Mouse (Mus musculus) stomach, embryonic 14.5 days (tissue): ENCODE results near the gene Cldn4. TPM values are rescaled to one million over a fixed set of nuclear protein-coding genes. Genes with fewer than 3 reads are reported as not detected.
A peak's percentile ranks its signal among the peaks of the same experiment; 100 is the strongest.

Source experiments
- ATAC-seq: fragments of 200-750 bp; cut with Nextera tagmentation; 2 replicates; pipeline ENCODE4 v1.8.0; 2017; ENCODE audit warnings: low read depth, moderate TSS enrichment; ENCODE audit not compliant: insufficient number of reproducible peaks, insufficient read depth, low FRiP score
- H3K27ac ChIP-seq: fragments of 300-500 bp; sonication (generic); 2 replicates; pipeline ENCODE4 v1.5.1; 2014; ENCODE audit warnings: mild to moderate bottlenecking, low read length, moderate library complexity, mixed read lengths
- H3K27me3 ChIP-seq: fragments of 300-500 bp; sonication (generic); 2 replicates; pipeline ENCODE4 v1.6.1; 2014; ENCODE audit warnings: low read length, control low read depth, mixed read lengths; ENCODE audit not compliant: control insufficient read depth, insufficient read depth
- H3K36me3 ChIP-seq: fragments of 300-500 bp; sonication (generic); 2 replicates; pipeline ENCODE4 v1.6.1; 2014; ENCODE audit warnings: mild to moderate bottlenecking, control low read depth, low read length, moderate library complexity, mixed read lengths; ENCODE audit not compliant: control insufficient read depth, insufficient read depth
- H3K4me1 ChIP-seq: fragments of 300-500 bp; sonication (generic); 2 replicates; pipeline ENCODE4 v1.6.1; 2014; ENCODE audit warnings: low read length, control low read depth, mixed read lengths; ENCODE audit not compliant: control insufficient read depth, insufficient read depth
- H3K4me2 ChIP-seq: fragments of 300-500 bp; sonication (generic); replicated peaks from 2 replicates; pipeline ENCODE4 v1.6.1; 2014; ENCODE audit warnings: low read depth, low read length, control low read depth
- H3K4me3 ChIP-seq: fragments of 300-500 bp; sonication (generic); 2 replicates; pipeline ENCODE4 v1.5.1; 2014; ENCODE audit warnings: low read depth, low read length, control low read depth
- H3K9ac ChIP-seq: fragments of 300-500 bp; sonication (generic); replicated peaks from 2 replicates; pipeline ENCODE4 v1.6.1; 2014; ENCODE audit warnings: low read depth, mild to moderate bottlenecking, control low read depth, low read length, moderate library complexity, mixed read lengths
- H3K9me3 ChIP-seq: fragments of 300-500 bp; sonication (generic); 2 replicates; pipeline ENCODE4 v1.6.1; 2016; ENCODE audit warnings: low read depth, low read length, control low read depth; ENCODE audit not compliant: control insufficient read depth
- WGBS: fragments of 180-500 bp; shearing (Covaris S2); extraction: QIAGEN DNeasy Blood & Tissue Kit; methylation state at CpG from one replicate; pipeline ENCODE4 v1.1.7; 2014; 5-methylcytosine and 5-hydroxymethylcytosine counted together
- polyA plus RNA-seq: library from polyadenylated mRNA; unstranded; fragments of >200 nt; fragmentation: Nextera tagmentation; extraction: Ambion mirVana; gene quantifications from 2 replicates; pipeline ENCODE4 v1.2.1, GENCODE M21; 2014

The Cldn4 gene
- polyA plus RNA-seq, 1 experiment from 2014 or later, result 91.5 TPM

DNA sequence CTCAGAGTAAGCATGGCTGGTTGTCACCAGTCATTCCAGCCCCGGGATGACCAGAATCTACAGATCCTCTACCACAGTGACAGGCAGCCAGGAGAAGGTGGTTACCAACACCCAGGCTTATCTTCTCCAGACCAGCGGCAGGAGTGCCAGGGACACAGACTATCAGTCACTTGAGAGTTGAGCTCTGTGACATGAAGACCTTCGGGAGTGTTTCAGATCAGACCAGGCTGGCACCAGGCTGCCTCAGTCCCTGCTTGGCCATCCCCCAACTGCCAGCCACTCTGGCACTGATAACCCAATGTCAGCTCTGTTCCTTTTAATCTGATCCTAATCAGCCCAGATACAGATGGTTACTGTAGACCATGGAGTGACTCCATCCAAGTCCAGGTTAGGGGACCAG, 27.6 kb downstream of the Cldn4 start:
- ATAC-seq, result peak; percentile 87; the same call in 1 of the 2 replicates
- no peak overlapping the region for H3K4me3 ChIP-seq
- no peak overlapping the region for H3K4me2 ChIP-seq
- H3K4me1 ChIP-seq, result no peaks in the 10 kb centered on the region
- H3K27ac ChIP-seq, result no peak overlapping the region
- no peaks in the 10 kb centered on the region for H3K36me3 ChIP-seq
- WGBS, result 83% methylated on average over 3 of the region's 3 CpGs
- no peak overlapping the region for H3K9ac ChIP-seq
- H3K9me3 ChIP-seq, result no peaks in the 10 kb centered on the region
- no peaks in the 10 kb centered on the region for H3K27me3 ChIP-seq

DNA sequence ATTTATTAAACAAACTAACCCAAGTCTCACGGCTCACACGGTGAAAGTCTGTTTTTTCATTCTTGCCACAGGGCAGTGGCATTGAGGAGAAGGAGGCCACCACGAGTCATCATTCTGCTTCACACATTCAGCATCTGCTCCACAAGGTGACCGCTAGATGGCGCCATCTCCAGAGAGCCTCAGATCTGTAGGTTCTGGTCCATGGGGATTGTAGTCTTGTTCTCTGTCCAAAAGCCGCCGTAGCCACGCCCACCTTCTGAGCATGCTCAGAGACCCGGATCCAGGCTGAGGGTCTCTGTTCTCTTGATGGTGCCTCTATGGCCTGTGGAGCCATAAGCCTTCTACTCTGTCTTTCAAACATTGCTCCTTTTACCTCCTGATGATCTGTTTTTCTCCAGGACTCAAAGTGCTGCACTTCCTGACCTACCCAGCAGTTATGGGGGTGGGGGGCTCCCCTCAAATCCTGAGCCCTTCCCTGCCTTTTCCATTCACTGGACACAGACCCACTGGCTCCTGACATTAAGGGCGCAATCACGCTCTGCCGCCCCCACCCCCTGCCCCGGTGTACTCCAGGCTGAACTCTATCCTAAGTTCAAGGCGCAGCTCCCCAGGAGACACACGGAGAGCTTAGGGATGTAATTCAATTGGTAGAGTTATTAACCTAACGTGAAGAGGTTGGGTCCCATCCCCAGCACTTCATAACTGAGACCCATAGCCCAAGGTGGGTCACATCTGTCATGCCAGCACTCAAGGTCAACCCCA, 28.5 kb downstream of the Cldn4 start:
- no peak for ATAC-seq
- no peak overlapping the region for H3K4me3 ChIP-seq
- no peak overlapping the region for H3K27ac ChIP-seq
- H3K4me1 ChIP-seq, result no peaks in the 10 kb centered on the region
- H3K36me3 ChIP-seq, result no peaks in the 10 kb centered on the region
- H3K27me3 ChIP-seq, result no peaks in the 10 kb centered on the region
- no peak overlapping the region for H3K4me2 ChIP-seq
- no peak overlapping the region for H3K9ac ChIP-seq
- no peaks in the 10 kb centered on the region for H3K9me3 ChIP-seq
- 48% methylated on average over 16 of the region's 16 CpGs for WGBS

DNA sequence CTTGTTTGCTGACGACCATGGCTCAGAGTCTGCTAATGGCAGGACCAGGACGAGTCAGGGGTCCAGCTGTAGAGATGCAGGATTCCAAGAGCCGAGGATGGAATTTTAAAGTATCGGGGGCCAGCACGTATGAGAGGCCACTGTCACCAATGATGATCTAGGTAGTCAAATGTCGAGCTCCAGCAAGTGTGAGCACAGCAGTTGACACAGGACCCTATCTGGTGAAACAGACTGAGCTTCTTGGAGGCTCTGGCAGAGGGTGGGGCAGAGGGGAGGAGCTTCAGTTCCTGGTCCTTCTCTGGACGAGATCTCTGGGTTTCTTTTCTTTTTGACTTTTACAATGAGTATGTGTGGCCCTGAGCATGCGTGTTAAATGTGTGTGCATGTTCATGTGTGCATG, 31.4 kb downstream of the Cldn4 start, which contains the start of gene Cldn13:
TSS of gene Cldn13 (minus strand) at position 216 of the 400 bp plus-strand sequence.
- 83% methylated on average over 8 of the region's 8 CpGs for WGBS
- H3K36me3 ChIP-seq, result no peaks in the 10 kb centered on the region
- no peaks in the 10 kb centered on the region for H3K9me3 ChIP-seq
- H3K4me1 ChIP-seq, result no peaks in the 10 kb centered on the region
- no peak within 1 kb of the TSS for H3K4me2 ChIP-seq
- ATAC-seq, result no peak
- no peaks in the 10 kb centered on the region for H3K27me3 ChIP-seq
- H3K9ac ChIP-seq, result no peak within 1 kb of the TSS
- H3K27ac ChIP-seq, result no peak within 1 kb of the TSS
- H3K4me3 ChIP-seq, result no peak within 1 kb of the TSS

DNA sequence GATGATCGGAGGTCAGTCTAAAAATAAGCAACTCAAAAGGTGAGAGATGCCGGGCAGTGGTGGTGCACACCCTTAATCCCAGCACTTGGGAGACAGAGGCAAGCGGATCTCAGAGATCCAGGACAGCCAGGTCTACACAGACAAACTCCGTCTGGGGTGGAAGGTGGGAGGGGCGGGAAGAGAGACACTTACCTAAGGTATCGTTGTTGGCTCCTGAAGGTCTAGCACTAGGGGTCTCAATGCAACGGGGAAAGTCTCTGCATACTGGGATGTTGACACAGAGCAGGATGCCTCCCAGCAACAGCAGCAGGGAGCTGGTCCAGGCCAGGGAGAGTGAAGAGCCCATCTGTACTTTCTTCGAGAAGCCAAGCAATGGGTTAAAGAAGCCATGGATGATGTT, 32.2 kb downstream of the Cldn4 start:
- Histone ChIP-seq H3K36me3 (no peaks in the 10 kb centered on the region), H3K4me3 (no peak overlapping the region), H3K27me3 (no peaks in the 10 kb centered on the region), H3K9ac (no peak overlapping the region), H3K27ac (no peak overlapping the region), H3K9me3 (no peaks in the 10 kb centered on the region), H3K4me1 (no peaks in the 10 kb centered on the region), H3K4me2 (no peak overlapping the region)
- 75% methylated on average over 8 of the region's 8 CpGs for WGBS
- no peak for ATAC-seq

DNA sequence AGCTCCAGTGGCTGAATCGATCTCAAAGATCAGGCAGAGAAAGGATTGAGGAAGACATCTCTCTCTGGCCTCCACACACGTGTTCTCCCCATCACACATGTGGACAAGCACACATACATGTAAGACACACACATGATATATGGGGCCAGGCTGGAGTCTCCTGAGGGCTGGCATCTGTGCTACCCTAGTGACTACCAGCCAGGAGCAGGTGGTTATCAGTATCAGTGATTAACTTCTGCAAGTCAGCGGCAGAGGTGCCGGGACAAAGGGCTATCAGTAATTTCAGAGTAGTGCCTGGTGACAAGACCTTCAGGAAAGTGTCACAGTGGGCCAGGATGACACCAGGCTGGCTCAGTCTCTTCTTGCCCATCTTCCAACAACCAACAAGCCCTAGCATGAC, 33.0 kb downstream of the Cldn4 start:
- ATAC-seq, result peak; percentile 65; the same call in 1 of the 2 replicates
- Histone ChIP-seq H3K27ac (no peak overlapping the region), H3K27me3 (no peaks in the 10 kb centered on the region), H3K4me2 (no peak overlapping the region), H3K4me1 (no peaks in the 10 kb centered on the region), H3K9me3 (no peaks in the 10 kb centered on the region), H3K9ac (no peak overlapping the region), H3K36me3 (no peaks in the 10 kb centered on the region), H3K4me3 (no peak overlapping the region)
- WGBS, result 74% methylated on average over 4 of the region's 4 CpGs

DNA sequence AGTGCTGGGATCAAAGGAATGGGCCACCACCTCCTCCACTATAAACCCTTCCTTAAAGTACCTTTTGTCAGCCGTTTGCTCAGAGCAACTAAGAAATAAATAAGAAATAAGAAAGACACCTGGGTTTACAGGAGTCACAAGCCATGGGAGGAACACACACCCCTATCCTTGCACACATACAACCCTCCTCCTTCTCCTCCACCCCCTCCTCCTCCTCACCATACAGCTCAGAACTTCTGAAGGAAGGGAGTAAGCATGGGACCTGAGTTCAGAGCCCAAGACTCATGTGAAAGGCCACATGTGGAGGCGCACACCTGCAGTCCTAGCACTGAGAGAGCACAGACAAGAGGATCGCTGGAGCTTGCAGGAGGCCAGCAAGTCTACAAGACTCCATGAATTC, 33.4 kb downstream of the Cldn4 start:
- no peaks in the 10 kb centered on the region for H3K27me3 ChIP-seq
- 66% methylated on average over 3 of the region's 3 CpGs for WGBS
- ATAC-seq, result no peak
- no peak overlapping the region for H3K27ac ChIP-seq
- H3K4me1 ChIP-seq, result no peaks in the 10 kb centered on the region
- H3K9ac ChIP-seq, result no peak overlapping the region
- H3K4me3 ChIP-seq, result no peak overlapping the region
- H3K4me2 ChIP-seq, result no peak overlapping the region
- no peaks in the 10 kb centered on the region for H3K36me3 ChIP-seq
- H3K9me3 ChIP-seq, result no peaks in the 10 kb centered on the region

DNA sequence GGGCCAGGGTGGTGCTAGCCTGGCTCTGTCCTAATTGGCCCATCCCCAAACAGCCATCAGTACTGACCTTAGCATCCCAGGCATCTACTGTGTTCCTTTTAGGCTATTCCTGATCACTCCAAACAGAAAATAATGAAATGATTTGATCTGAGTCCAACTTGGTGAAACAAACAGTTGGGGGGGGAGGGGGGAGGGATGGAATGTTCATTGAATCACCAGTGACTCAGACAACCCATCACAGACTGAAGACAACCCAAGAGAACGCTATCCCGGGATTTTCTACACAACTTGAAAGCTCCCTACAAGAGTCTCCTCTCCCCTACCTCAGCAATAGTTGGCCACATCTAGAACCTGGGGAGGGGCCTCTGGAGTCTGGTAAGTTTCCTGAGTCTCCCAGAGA, 34.8 kb downstream of the Cldn4 start:
- Histone ChIP-seq H3K36me3 (no peaks in the 10 kb centered on the region), H3K27ac (no peak overlapping the region), H3K4me1 (no peaks in the 10 kb centered on the region), H3K9me3 (no peaks in the 10 kb centered on the region), H3K4me3 (no peak overlapping the region), H3K4me2 (no peak overlapping the region), H3K27me3 (no peaks in the 10 kb centered on the region), H3K9ac (no peak overlapping the region)
- ATAC-seq, result no peak
- WGBS, result 85% methylated on average over 2 of the region's 2 CpGs

DNA sequence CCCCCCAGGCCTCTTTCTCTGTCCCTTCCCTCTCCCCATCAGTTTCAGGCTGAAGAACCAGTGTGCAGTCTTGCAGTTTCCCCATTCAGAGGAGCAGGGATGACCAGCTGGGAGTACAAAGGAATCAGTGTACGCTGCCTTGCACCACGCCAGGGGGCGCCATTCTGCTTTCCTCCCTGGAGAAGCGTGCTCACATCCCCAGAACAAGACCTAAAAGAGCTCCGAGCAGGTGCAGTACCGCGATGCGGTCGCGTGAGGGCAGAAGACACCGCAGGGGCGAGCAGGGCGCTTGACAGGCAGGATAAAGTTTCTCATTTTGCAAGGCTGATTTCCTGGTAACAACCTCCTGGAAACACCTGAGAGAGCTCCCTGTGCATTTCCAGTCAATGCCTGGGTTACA, 39.6 kb downstream of the Cldn4 start:
- Histone ChIP-seq H3K9me3 (no peaks in the 10 kb centered on the region), H3K4me1 (no peaks in the 10 kb centered on the region), H3K36me3 (no peaks in the 10 kb centered on the region), H3K4me3 (no peak overlapping the region), H3K27ac (no peak overlapping the region), H3K27me3 (no peaks in the 10 kb centered on the region), H3K9ac (no peak overlapping the region), H3K4me2 (no peak overlapping the region)
- peak; percentile 90 for ATAC-seq
- WGBS, result 0% methylated on average over 13 of the region's 13 CpGs

DNA sequence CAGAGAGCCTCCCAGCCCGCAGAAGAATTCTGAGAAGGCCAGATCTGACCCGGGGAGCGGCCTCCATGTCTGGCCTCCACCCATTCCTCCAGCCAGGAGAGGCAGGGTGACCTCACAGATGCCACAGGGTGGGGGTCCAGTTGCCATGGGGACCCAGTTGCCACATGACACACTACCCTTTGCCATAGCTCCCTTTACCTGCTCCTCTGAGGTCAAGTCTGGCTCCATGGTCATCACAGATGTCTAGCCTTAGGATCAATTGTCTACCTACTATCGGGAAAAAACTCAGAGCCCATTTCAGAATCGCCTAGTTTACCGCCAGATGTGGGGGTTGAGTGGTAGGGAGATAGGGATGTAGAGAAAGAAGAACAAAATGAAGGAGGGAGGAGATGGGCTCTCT, 40.1 kb downstream of the Cldn4 start, which contains the start of gene Tmem270:
TSS of gene Tmem270 (minus strand) at position 101 of the 400 bp plus-strand sequence.
- Histone ChIP-seq H3K4me3 (no peak within 1 kb of the TSS), H3K36me3 (no peaks in the 10 kb centered on the region), H3K4me1 (no peaks in the 10 kb centered on the region), H3K27me3 (no peaks in the 10 kb centered on the region), H3K9ac (no peak within 1 kb of the TSS), H3K27ac (no peak within 1 kb of the TSS), H3K4me2 (no peak within 1 kb of the TSS), H3K9me3 (no peaks in the 10 kb centered on the region)
- WGBS, result 83% methylated on average over 6 of the region's 6 CpGs
- no peak for ATAC-seq
